Mouse (Mus musculus) hindbrain, embryonic 14.5 days (tissue): ENCODE results near the gene Gdpgp1. TPM values are rescaled to one million over a fixed set of nuclear protein-coding genes. Genes with fewer than 3 reads are reported as not detected.

ENCODE experiments used
- ATAC-seq: fragments of 200-750 bp; cut with Nextera tagmentation; 2 replicates; pipeline ENCODE4 v1.8.0; 2017; ENCODE audit warnings: moderate number of reproducible peaks, mild to moderate bottlenecking, moderate TSS enrichment, moderate library complexity; ENCODE audit not compliant: low FRiP score
- DNase-seq: peaks from one replicate; pipeline ENCODE4 v3.0.0-alpha.2; 2015; ENCODE audit warnings: low spot score
- H3K27ac ChIP-seq: fragments of 300-500 bp; sonication (generic); 2 replicates; pipeline ENCODE4 v1.5.1; 2014; ENCODE audit warnings: mild to moderate bottlenecking, moderate library complexity
- H3K27me3 ChIP-seq: fragments of 300-500 bp; sonication (generic); 2 replicates; pipeline ENCODE4 v1.6.1; 2014; ENCODE audit warnings: mild to moderate bottlenecking, low read length, mixed read lengths; ENCODE audit not compliant: control insufficient read depth, insufficient read depth
- H3K36me3 ChIP-seq: fragments of 300-500 bp; sonication (generic); replicated peaks from 2 replicates; pipeline ENCODE4 v1.6.1; 2014; ENCODE audit not compliant: control insufficient read depth, insufficient read depth
- H3K4me1 ChIP-seq: fragments of 300-500 bp; sonication (generic); replicated peaks from 2 replicates; pipeline ENCODE4 v1.6.1; 2014; ENCODE audit warnings: antibody characterized with exemption, low read length, mixed read lengths; ENCODE audit not compliant: control insufficient read depth, insufficient read depth
- H3K4me2 ChIP-seq: fragments of 300-500 bp; sonication (generic); replicated peaks from 2 replicates; pipeline ENCODE4 v1.6.1; 2014; ENCODE audit warnings: mild to moderate bottlenecking, moderate library complexity
- H3K4me3 ChIP-seq: fragments of 300-500 bp; sonication (generic); replicated peaks from 2 replicates; pipeline ENCODE4 v1.5.1; 2014; ENCODE audit warnings: mild to moderate bottlenecking, low read length
- H3K9ac ChIP-seq: fragments of 300-500 bp; sonication (generic); 2 replicates; pipeline ENCODE4 v1.6.1; 2014
- H3K9me3 ChIP-seq: fragments of 300-500 bp; sonication (generic); 2 replicates; pipeline ENCODE4 v1.6.1; 2016; ENCODE audit warnings: low read length; ENCODE audit not compliant: control insufficient read depth
- WGBS: fragments of 180-500 bp; shearing (Covaris S2); extraction: QIAGEN DNeasy Blood & Tissue Kit; methylation state at CpG from one replicate; pipeline ENCODE4 v1.1.7; 2014; 5-methylcytosine and 5-hydroxymethylcytosine counted together
- polyA plus RNA-seq: library from polyadenylated mRNA; unstranded; fragments of >200 nt; fragmentation: Nextera tagmentation; extraction: Ambion mirVana; gene quantifications from 2 replicates; pipeline ENCODE4 v1.2.1, GENCODE M21; 2014

Gene Gdpgp1
- polyA plus RNA-seq, 1 experiment from 2014 or later, result 3.8 TPM

- Histone ChIP-seq H3K36me3 (peaks cover 21% of the 10 kb centered on the region), H3K27me3 (peaks cover 22% of the 10 kb centered on the region), H3K4me1 (peaks cover 15% of the 10 kb centered on the region), H3K27ac (peak within 1 kb of the TSS; percentile 83), H3K4me3 (peak within 1 kb of the TSS; percentile 82), H3K4me2 (peak within 1 kb of the TSS; percentile 90), H3K9me3 (no peaks in the 10 kb centered on the region), H3K9ac (peak within 1 kb of the TSS; percentile 83)
- 27% methylated on average over 40 of the region's 40 CpGs for WGBS
- DNase-seq, result peak; percentile 88
- peak; percentile 91 for ATAC-seq
These were observed 28.1 kb downstream of the Gdpgp1 start, which contains the start of gene Ngrn for GRCm38 (mm10) chr7:80260625-80261371. Gene Ngrn (plus strand): TSS chr7:80261215.

GRCm38 (mm10) chr7:80261372-80261990, 28.8 kb downstream of the Gdpgp1 start:
- peak overlapping the region; percentile 90 for H3K4me2 ChIP-seq
- peak overlapping the region; percentile 83 for H3K9ac ChIP-seq
- H3K27ac ChIP-seq, result peak overlapping the region; percentile 83
- H3K27me3 ChIP-seq, result peaks cover 22% of the 10 kb centered on the region
- ATAC-seq (peak; percentile 77), DNase-seq (no peak)
- peaks cover 28% of the 10 kb centered on the region for H3K36me3 ChIP-seq
- H3K4me1 ChIP-seq, result peaks cover 15% of the 10 kb centered on the region
- peak overlapping the region; percentile 82 for H3K4me3 ChIP-seq
- H3K9me3 ChIP-seq, result no peaks in the 10 kb centered on the region
- WGBS, result 2% methylated on average over 32 of the region's 32 CpGs

- Histone ChIP-seq H3K4me1 (peaks cover 22% of the 10 kb centered on the region), H3K27me3 (0 out of 2 replicates have a peak, but pooled peaks cover 5% of the 10 kb centered on the region), H3K9ac (no peak overlapping the region), H3K27ac (no peak overlapping the region), H3K4me2 (no peak overlapping the region), H3K9me3 (no peaks in the 10 kb centered on the region), H3K4me3 (no peak overlapping the region), H3K36me3 (peaks cover 37% of the 10 kb centered on the region)
- ATAC-seq, result no peak
- DNase-seq, result no peak
- 97% methylated on average over 12 of the region's 12 CpGs for WGBS
These were observed 31.9 kb downstream of the Gdpgp1 start for GRCm38 (mm10) chr7:80264606-80265005.

- Histone ChIP-seq H3K4me1 (peaks cover 28% of the 10 kb centered on the region), H3K27me3 (no peaks in the 10 kb centered on the region), H3K4me3 (no peak overlapping the region), H3K36me3 (peaks cover 50% of the 10 kb centered on the region), H3K9me3 (no peaks in the 10 kb centered on the region), H3K4me2 (no peak overlapping the region), H3K27ac (no peak overlapping the region), H3K9ac (no peak overlapping the region)
- 88% methylated on average over 1 of the region's 1 CpGs for WGBS
- DNase-seq (no peak), ATAC-seq (no peak)
These were observed 35.1 kb downstream of the Gdpgp1 start for GRCm38 (mm10) chr7:80267764-80268163.

GRCm38 (mm10) chr7:80268897-80269750, 36.5 kb downstream of the Gdpgp1 start, which contains the start of gene Vps33b:
Gene Vps33b (plus strand): TSS chr7:80269649.
- Histone ChIP-seq H3K9me3 (peaks cover 3% of the 10 kb centered on the region), H3K4me2 (peak within 1 kb of the TSS; percentile 94), H3K36me3 (peaks cover 58% of the 10 kb centered on the region), H3K4me1 (peaks cover 28% of the 10 kb centered on the region), H3K27ac (peak within 1 kb of the TSS; percentile 77), H3K27me3 (no peaks in the 10 kb centered on the region), H3K4me3 (peak within 1 kb of the TSS; percentile 78), H3K9ac (peak within 1 kb of the TSS; percentile 84)
- WGBS, result 5% methylated on average over 21 of the region's 21 CpGs
- DNase-seq, result peak; percentile 91
- ATAC-seq, result peak; percentile 94

GRCm38 (mm10) chr7:80269751-80270255, 37.1 kb downstream of the Gdpgp1 start:
- peak overlapping the region; percentile 84 for H3K9ac ChIP-seq
- H3K4me3 ChIP-seq, result peak overlapping the region; percentile 78
- no peaks in the 10 kb centered on the region for H3K27me3 ChIP-seq
- under 1% methylated on average over 23 of the region's 23 CpGs for WGBS
- H3K9me3 ChIP-seq, result peaks cover 9% of the 10 kb centered on the region
- DNase-seq (no peak), ATAC-seq (no peak; the same call in 1 of the 2 replicates)
- H3K27ac ChIP-seq, result peak overlapping the region; percentile 77
- peaks cover 58% of the 10 kb centered on the region for H3K36me3 ChIP-seq
- H3K4me2 ChIP-seq, result peak overlapping the region; percentile 94
- H3K4me1 ChIP-seq, result peaks cover 28% of the 10 kb centered on the region

- 92% methylated on average over 2 of the region's 2 CpGs for WGBS
- H3K27me3 ChIP-seq, result no peaks in the 10 kb centered on the region
- H3K4me1 ChIP-seq, result peaks cover 27% of the 10 kb centered on the region
- DNase-seq (no peak), ATAC-seq (no peak)
- H3K36me3 ChIP-seq, result peaks cover 67% of the 10 kb centered on the region
- H3K4me3 ChIP-seq, result no peak overlapping the region
- H3K9me3 ChIP-seq, result peaks cover 15% of the 10 kb centered on the region
- no peak overlapping the region for H3K27ac ChIP-seq
- no peak overlapping the region for H3K4me2 ChIP-seq
- H3K9ac ChIP-seq, result no peak overlapping the region
These were observed 40.8 kb downstream of the Gdpgp1 start for GRCm38 (mm10) chr7:80273456-80273855.

GRCm38 (mm10) chr7:80276374-80276773, 43.7 kb downstream of the Gdpgp1 start:
- Histone ChIP-seq H3K4me2 (no peak overlapping the region), H3K4me3 (no peak overlapping the region), H3K9me3 (peaks cover 15% of the 10 kb centered on the region), H3K27ac (no peak overlapping the region), H3K9ac (no peak overlapping the region), H3K4me1 (0 out of 2 replicates have a peak, but pooled peaks cover 6% of the 10 kb centered on the region), H3K36me3 (peaks cover 90% of the 10 kb centered on the region), H3K27me3 (no peaks in the 10 kb centered on the region)
- DNase-seq (no peak), ATAC-seq (no peak)
- WGBS, result 96% methylated on average over 4 of the region's 4 CpGs
